Mouse (Mus musculus): ENCODE results near the gene Sec13.

- TF ChIP-seq CTCF (IDR thresholded peaks at IDR 0.05; ENCODE audit: low read depth) (no peak), EP300 (IDR thresholded peaks at IDR 0.05; ENCODE audit: low read depth) (no peak)
Observed at GRCm38 (mm10) chr6:113721061-113721460, 19.5 kb downstream of the Sec13 start.

Measured in liver, postnatal 0 days (tissue).